Mouse (Mus musculus) right cerebral cortex, postnatal 14 days (tissue): ENCODE results near the gene Vps11.
"Not testable (repeated sequence)": the region's sequence is repeated elsewhere in the genome, so short reads cannot be mapped to it uniquely, and the experiment has no call there.

Source experiments
- DNase-seq: peaks from one replicate; pipeline ENCODE4 v3.0.0; 2022

Vps11 gene

DNA sequence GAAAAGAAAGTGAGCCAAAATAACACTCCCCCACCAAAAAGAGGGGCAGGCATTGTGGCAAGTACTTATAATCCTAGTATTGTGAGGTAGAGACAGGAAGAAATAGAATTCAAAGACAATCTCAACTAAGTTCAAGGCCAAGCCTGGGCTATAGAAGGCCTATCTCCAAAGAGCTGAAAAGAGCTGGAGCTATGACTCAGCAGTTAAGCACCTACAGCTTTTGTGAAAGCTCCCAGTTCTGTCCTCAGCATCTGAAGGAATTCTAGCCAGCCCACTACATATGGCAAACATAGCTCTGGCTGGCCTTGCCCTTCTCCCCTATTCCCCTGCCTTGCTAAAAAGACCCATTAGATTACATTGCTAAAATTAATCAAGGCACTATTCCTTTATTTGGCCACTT lies 11.9 kb upstream of the Vps11 start:
- DNase-seq = no peak

DNA sequence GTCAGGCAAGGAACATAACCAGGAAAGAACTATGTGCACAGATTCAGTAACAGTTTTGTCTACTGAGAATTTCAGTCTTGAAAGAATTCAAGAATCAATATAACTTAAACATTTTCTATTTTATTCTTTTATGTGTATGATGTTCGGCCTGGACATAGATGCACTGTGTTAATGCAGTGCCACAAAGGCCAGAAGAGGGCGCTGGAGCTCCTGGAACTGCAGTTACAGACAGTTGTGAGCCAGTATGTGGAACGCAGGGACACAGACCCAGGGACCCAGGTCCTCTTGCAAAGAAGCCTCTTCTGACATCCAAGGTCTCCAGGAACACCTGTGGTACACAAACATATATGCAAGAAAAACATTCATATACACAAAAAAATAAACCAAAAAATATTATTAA lies 3.0 kb upstream of the Vps11 start:
- peak; percentile 28 for DNase-seq

DNA sequence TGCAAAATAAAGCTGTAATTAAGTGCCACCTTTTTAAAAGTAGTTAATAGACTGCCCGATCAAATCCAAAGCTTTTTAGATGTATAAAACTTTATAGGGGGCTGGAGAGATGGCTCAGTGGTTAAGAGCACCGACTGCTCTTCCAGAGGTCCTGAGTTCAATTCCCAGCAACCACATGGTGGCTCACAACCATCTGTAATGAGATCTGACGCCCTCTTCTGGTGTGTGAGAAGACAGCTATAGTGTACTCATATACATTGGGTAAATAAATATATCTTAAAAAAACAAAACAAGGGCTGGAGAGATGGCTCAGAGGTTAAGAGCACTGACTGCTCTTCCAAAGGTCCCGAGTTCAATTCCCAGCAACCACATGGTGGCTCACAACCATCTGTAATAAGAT lies 461 bp upstream of the Vps11 start:
- not testable (repeated sequence) for DNase-seq

DNA sequence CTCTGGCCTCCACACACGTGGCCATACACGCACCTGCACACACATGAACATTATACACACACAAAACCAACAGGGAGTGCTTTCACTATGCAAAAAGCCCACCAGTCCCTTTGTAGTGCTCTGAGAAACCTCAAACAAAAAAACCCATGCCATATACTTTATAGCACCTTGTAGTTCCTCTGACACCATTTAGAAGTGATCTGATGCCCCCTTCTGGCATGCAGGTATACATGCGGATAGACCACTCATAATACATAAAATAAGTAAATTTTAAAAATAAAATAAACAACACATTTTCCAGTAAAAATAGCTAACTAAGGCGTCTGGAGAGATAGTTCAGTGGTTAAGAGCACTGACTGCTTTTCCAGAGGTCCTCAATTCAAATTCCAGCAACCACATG lies 4.3 kb downstream of the Vps11 start:
- no peak for DNase-seq

DNA sequence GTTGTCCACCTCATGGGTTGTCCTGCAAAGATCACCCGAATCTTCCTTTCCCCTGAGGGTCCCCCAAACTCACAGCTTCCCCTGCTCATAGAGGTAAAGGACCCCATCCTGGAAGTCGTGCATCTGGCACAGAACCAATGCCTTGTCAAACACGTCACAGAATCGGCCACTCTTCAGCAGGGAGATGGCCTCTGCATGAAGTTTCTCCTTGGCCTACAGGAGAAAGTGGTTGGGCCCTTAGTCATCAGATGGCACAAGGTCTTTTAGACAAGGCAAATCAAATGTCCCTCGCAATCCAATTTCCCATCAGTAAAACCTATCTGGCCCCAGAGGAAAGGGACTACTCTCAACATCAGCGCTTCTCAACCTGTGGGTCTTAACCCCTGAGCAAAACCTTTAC lies 8.3 kb downstream of the Vps11 start:
- no peak for DNase-seq

DNA sequence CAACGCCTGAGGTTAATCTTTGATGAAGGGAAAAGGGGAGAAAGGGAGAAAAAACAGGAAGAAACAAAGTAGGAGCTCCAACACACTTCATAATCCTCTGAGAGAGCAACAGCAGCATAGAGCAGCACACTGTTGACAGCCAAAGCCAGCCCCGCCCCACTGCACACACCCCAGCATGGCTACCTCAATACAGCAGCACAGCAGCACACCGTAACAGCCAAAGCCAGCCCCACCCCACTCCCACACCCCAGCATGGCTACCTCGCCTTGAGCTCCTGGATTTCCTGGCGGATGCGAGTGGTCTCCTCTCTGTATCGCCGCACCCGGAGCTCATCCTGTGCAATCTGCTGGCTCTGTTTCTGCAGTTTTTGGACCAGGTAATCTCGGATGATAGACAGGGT lies 9.1 kb downstream of the Vps11 start:
- no peak for DNase-seq

DNA sequence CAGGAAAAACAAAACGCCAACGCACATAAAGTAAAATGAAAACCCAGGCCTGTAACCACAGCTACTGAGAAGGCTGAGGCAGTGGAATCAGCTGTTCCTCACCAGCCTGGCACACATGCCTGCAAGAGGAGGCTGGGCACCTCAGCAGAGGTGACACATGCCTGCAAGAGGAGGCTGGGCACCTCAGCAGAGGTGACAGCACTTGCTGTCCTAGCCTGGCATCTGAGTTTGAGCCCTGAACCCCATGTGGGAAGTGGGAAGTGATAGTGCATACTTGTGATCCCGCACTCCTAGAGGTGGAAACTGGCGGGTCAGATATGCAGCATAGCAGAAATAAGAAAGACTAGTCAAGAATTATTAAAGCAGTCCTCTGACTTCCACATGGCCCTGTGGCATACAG lies 10.1 kb downstream of the Vps11 start:
- no peak for DNase-seq

DNA sequence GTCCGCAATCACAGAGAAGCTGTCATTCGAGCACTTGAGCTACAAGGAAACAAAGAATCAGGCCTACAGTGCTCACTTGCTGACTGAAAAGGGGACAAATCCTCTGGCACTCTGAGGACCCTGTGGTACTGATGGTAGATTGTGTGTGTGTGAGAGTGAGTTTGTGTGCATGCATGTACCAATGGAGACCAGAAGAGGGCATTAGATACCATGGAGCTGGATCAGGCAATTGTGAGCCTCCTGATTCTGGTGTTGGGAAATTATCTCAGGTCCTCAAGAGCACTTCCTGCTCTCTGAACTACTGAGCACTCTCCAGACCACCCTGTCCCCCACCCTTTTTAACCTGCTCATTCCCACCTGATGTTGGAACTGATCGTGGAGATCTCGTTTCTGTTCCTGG lies 12.9 kb downstream of the Vps11 start:
- DNase-seq = no peak

DNA sequence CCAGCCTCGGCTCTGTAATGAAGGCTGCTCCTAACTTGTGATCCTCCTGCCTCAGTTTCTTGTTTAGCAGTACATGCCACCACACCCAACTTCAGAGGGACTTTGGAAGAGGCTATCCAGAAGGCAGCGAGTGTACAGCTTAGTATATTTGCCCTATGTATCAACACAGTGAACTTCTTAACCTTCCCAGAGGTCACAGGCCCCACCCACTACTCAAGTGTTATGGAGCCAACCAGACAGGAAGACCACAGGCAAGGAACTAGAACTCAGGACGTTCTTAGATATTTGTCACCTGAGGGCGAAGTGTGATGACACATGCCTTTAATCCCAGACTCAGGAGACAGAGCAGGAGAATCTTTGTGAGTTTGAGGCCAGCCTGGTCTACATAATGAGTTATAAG lies 13.8 kb downstream of the Vps11 start:
- peak; percentile 1 for DNase-seq

DNA sequence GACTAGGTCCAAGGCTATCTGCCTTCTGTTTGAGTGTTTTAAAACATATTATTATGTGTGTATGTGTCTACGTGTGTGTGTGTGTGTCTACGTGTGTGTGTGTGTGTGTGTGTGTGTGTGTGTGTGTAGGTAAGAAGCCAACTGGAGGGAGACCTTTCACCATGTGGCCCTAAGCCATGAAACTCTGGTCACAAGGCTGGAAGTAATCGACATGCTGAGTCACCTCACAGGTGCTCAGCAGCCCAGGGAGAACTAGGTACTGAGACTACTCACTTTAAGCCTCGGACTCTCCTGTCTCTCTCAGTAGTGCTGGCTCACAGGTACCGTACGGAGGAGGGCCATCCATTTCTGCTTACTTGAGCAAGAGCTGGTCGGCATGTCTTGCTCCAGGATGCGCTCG lies 14.3 kb downstream of the Vps11 start:
- peak; percentile 2 for DNase-seq

DNA sequence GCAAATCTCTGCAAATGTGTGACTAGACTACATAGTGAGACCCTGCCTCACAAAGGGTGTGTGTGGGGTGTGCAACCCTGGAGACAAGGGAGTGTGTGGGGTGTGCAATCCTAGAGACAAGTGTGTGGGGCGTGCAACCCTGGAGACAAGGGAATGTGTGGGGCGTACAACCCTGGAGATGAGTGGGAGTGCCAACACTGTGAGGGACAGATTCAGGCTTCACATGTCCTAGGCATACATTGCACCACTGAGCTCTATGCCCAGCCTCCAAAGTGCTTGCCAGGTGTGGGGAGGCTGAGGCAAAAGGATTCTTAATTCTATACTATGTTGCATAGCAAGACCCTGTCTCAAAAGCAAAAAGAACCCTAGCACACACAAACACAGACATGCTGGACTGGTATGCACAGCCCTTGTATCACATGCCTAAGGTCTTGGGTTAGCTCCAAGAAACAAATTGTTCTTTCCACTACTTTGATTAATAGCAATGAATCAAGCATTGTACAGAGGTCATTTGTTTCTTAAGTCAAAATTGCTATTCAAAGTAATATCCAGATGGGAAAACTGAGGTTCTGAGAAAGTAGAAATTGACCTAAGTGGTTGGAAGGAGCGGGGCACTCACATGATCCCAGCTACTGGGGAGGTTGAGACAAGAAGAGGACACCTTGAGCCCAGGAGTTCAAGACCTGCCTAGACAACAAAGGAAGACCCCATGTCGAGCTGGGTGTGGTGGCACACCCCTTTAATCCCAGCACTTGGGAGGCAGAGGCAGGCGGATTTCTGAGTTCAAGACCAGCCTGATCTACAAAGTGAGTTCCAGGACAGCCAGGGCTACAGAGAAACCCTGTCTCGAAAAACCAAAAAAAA lies 15.7 kb downstream of the Vps11 start:
- DNase-seq = no peak

DNA sequence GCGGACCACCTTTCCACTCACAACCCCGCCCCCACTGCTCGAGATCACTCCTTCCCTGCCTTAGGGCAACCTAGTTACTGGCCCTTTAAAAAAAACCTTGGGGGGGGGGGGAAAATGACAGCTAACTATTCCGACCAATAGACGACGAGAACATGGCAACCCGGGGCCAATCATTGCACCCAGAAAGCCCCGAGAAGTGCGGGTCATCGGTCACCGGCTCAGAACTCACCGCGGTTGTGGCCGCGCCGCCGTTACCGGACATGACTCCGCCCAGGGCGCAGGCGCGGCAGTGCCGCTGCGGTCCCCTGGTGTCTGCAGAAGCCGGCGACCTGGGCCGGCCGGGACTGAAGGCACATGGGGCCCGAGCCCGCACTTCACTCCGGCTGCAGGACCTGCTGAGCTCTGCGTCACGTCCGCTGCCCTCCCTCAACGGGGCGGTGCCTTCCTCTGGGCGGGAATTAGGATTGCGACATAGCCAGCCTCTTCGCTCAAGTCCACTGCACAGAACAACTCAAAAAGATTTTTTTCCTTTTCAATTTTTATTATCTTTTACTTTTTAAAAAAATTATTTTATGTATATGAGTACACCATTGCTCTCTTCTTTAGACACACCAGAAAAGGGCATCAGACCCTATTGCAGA lies 17.6 kb downstream of the Vps11 start, which contains the start of gene Hmbs:
Hmbs (minus strand) TSS at position 448 of the 641 bp plus-strand sequence.
- peak; percentile 80 for DNase-seq

DNA sequence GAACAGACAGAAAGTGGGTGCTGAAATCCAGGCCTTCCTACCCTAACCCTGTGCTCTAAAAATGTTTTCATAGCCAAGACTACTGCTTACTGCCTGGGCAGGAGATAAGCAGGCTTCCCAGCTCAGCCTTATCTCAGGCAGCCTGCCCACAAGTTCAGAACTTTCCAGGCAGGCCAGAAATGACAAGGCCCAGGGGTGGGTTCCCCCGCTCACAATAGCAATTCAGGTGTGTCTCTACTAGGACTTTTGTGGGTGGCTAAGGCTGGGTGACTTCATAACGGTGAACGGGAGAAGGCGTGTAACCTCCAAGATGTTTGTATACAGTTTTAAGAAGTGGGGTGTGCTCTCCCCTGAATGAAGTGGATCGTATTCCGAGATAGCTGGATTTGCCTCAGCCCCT lies 18.2 kb downstream of the Vps11 start:
- no peak for DNase-seq

DNA sequence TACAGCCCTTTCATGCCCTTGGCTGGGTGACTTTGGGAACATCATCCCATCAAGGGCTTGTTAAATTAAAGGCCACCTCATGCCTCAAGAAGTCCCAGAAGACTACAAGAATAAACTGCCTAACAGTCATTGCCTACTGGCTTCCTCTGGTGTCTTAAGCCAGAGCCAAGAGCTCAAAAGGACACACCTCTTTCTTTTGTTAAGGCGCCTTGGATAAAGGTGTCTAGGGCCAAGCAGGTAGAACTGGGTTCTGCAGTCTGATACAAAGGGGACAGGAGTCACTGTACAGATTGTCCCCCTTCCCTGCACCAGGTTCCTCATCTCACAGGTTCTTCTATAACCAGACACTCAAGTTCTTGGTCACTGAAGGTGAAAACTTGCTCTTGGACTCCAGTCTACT lies 18.9 kb downstream of the Vps11 start:
- DNase-seq = no peak

DNA sequence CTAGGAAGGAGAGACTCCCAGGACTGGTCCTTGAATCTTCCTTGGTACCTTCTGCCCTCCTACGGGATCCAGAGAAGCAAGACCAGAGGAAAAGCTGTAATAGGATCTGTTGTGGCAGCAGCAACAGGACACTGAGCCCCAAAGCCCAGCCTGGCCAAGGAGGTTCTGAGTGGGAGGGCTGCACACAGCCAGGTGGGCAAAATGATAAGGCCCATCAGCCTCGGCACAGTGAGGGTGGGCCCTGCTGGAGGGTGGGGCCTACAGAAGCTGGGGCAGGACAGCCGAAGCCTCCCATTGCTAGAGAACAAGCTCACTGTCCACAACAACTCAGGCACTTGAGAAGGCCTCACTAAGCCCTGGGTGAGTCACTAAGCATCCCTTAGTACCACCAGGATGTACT lies 19.3 kb downstream of the Vps11 start:
- DNase-seq = no peak

DNA sequence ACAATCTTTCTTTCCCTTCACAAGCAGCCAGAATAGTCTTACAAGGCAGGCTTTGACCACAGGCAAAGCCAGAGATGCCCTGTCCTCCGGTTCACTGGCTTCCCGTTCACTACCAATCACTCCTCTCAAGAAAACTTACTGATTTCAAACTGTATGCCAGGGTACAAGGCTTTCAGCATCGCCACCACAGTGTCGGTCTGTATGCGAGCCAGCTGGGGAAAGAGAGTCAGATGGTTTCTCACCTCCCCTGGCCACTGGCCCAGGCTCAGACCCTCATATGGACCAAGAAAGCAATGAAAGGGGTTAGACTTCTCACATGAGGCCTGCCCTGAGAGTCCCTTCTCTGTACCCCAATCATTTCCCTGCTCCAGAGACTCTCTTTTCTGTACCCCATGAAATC lies 20.0 kb downstream of the Vps11 start:
- DNase-seq = no peak

DNA sequence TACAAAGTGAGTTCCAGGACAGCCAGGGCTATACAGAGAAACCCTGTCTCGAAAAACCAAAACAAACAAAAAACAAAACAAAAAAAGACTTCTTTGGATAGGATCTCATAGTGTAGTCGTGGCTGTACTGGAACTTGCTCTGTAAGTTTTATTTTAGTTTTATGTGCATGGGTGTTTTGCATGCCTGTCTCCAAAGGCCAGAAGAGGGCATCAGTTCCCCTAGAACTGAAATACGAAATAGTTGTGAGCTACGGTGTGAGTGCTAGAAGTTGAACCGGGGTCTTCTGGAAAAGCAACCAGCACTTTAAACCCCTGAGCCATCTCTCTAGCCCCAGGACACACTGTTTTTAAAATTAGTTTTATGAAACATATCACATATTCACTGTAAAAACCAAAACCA lies 22.9 kb downstream of the Vps11 start:
- DNase-seq = peak; percentile 0

DNA sequence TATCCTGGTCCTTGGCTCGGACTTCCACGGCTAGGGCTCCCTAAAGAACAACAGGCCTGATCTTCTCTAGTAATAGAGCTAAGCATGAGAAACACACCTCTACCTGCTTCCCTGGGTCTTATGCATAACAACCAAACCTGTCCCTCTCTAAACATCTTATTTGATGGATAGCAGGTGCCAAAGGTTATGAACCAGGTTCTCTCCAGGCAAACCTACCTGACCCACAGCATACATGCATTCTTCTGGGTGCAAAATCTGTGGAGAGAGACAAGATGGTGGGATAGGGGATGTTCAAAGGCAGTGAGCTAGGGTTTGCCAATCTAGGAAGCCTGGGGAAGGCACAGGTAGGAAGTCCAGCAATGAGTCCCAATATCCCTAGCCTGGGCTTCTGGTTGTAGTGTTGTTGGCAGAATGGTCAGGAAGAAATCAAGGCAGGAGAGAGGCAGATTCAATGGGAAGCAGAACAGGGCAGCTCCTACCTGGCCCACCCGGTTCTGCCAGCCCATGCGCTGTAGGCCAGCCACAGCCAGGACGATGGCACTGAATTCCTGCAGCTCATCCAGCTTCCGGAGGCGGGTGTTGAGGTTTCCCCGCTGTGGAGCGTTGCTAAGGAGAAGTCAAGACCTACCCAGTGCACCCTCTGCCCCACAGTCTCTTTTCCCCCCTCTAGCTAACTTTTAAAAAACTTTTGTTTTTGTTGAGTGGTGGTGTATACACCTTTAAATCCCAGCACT lies 23.9 kb downstream of the Vps11 start:
- peak; percentile 3 for DNase-seq

DNA sequence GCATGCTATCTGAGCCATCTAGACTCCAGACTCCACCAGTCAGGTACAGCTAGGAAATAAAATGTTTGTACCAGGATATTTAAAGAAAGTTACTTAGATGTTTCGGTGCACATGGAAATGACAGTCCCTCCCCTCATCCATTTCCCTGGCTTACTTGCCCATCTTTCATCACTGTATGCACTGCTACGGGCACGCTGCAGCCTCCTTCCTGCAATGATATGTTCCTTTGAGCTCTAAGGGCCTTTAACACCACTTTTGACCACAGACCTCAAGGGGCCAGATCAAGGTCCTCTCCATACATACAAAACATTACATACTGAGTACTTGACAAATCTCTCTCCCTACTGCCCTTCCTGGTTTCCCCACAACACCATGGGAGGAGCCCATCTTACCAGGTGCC lies 24.5 kb downstream of the Vps11 start:
- peak; percentile 0 for DNase-seq

DNA sequence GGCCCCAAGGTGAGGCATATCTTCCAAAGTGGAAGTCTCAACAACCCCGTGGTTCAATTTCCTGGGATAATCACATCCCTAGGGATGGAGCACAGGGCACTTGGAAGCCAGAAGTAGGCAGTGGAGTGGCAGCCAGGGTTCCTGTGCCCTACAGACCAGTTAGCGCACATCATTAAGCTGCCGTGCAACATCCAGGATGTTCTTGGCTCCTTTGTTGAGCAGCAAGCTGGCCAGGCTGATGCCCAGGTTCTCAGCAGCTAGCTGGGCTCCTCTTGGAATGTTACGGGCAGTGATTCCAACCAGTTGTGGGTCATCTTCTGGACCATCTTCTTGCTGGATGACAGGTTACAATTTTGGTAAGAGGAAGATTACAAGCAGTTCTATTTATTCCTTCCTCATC lies 25.0 kb downstream of the Vps11 start:
- DNase-seq = peak; percentile 1

DNA sequence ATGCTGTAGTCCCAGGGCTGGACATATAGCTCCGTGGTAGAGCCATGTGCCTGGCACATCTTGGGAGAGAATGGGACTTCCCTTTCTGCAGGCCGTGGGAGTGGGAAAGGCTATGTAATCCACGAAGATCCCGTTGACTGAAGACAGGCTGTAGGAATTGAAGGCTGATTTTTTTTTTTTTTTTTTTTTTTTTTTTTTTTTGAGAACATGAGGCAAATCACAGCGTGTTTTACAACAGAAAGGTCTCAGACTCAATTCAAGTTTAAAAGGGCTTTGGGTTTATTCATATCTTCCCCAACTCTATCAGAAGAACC lies 25.4 kb downstream of the Vps11 start:
- peak; percentile 2 for DNase-seq

DNA sequence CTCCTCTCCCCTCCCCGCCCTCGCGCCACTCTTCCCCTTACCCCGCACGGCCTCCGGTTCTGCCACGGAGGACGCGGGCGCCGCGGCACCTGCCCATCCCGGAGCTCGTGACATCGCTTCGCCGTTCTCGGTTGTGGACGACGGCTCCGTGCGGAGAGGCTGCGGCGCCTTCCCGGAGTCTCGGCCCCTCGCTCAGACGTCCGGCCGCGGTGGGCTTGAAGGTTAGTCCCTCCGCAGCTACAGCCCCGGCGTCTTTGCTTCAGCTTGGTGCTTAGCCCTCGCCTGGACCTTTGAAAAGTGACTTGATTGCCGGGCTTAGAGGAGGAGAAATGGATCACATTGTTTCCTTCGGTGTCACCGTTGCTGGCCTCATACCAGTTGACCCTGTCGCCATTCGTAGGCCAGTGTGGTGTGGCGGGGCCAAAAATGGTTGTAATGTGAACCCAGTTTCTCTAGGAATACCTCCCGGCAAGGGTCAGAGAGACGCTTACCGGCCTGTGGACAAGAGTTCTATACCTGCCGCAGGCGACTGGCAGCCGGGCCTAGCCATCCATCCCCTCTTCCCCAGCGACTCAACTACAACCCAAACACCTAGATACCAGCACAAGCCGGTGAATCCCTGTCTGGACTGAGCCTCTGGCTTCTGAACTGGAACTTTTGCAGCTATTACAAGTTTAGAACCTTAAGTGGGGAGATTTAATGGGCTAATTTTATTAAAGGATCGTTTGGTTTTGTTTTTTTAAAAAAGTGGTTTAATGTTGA lies 26.0 kb downstream of the Vps11 start:
- peak; percentile 59 for DNase-seq
